Mouse (Mus musculus) ovary, adult 18-20 months (tissue): ENCODE results near the gene Mcrs1.

Experiments used
- DNase-seq: peaks from one replicate; pipeline ENCODE4 v3.0.0; 2022; ENCODE audit warnings: low spot score, mixed read lengths

The Mcrs1 gene

DNA sequence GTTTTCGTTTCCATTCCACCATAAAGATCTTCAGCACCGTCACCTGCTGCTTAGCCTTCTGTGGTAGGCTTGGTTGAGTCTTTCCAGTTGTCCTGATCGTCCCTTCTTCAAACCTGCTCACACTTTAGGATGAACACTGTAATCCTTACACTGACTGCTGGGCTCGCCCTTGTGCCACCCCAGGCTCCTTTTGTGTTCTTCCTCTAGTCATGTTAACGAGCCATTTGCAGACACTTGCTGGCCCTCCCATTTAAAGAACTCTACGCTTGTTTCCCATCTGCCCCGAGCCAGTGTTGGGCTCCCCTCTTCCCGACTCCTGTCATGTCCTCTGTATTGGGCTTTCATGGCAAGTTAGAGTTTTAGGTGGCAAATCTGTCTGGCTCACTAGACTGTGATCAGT, 45.8 kb downstream of the Mcrs1 start:
- no peak for DNase-seq

- DNase-seq = no peak
Observed at GRCm38 (mm10) chr15:99198761-99199160, 53.0 kb downstream of the Mcrs1 start.

DNA sequence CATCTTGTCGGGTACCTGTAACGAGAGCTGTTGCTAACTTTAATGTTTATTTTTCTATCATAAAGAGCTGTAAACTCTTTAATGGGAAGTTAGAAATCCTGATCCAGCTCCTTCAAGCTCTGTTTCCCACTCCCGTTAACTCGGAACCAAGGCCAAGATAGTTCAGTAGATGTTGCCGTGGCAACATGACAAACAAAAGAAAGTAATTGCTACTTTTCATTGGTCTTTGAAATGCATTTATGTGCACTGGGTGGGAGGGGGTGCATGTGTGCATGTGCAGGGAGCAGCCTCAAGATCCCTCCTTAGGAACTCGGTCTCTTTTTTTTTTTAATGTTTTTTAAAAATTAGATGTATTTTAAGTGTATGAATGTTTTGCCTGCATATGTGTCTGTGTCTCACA, 56.7 kb downstream of the Mcrs1 start:
- no peak for DNase-seq

DNA sequence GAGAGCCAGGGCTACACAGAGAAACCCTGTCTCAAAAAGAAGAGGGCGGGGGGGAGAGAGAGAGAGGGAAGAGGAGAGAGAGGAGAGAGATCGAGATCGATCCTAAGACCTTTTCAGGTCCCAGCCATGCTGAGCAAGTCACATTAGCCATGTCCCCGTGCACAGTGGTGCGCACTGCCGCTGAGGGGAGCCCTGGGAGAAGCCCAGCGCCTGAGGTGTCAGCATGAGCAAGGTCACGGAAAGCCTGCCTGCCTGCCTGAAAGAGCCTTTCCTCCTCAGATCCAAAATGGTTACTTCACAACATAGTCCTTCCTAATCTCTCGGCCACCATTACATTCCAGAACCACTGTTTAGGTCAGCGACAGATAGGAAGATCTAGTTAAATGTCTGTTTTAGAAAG, 57.4 kb downstream of the Mcrs1 start:
- no peak for DNase-seq
